Mouse (Mus musculus) Patski (cell line): ENCODE results near the gene Mre11a. TPM values are rescaled to one million over a fixed set of nuclear protein-coding genes. Genes with fewer than 3 reads are reported as not detected.

Experiments used
- ATAC-seq: fragments of 100-300 bp; one replicate; pipeline ENCODE4 v1.8.0; 2021
- CTCF ChIA-PET: fragments of 350-600 bp; sonication (Branson Sonifier 250); formaldehyde crosslinking; loops from one replicate; lab custom pipeline; 2022; ENCODE audit warnings: inconsistent platforms; lab: Charles Lee
- POLR2A ChIA-PET: fragments of 350-600 bp; sonication (Branson Sonifier 250); formaldehyde crosslinking; loops from one replicate; lab custom pipeline; 2022; ENCODE audit warnings: antibody characterized with exemption, inconsistent platforms; lab: Charles Lee
- DNase-seq: peaks from one replicate; pipeline ENCODE4 v3.0.0-alpha.2; 2011; ENCODE audit warnings: low read depth, low spot score
- H3K27me3 ChIP-seq: fragments of 371-371 bp; one replicate; pipeline ENCODE4 v1.5.1; 2021
- CTCF ChIP-seq: fragments of 100-300 bp; IDR thresholded peaks from one replicate; pipeline ENCODE4 v1.5.1; 2021
- in situ Hi-C: fragments of 300-500 bp; cut with MboI; formaldehyde crosslinking; loops from 3 replicates; pipeline ENCODE4 v1.11.1; 2018; ENCODE audit warnings: low pct_unique_long_range_greater_than_20kb, mixed read lengths
- polyA plus RNA-seq: library from polyadenylated mRNA; unstranded; gene quantifications from one replicate; pipeline ENCODE4 v1.2.3, GENCODE M21; 2021

Gene Mre11a
- polyA plus RNA-seq, 1 experiment from 2014 or later: 16.5 TPM

DNA sequence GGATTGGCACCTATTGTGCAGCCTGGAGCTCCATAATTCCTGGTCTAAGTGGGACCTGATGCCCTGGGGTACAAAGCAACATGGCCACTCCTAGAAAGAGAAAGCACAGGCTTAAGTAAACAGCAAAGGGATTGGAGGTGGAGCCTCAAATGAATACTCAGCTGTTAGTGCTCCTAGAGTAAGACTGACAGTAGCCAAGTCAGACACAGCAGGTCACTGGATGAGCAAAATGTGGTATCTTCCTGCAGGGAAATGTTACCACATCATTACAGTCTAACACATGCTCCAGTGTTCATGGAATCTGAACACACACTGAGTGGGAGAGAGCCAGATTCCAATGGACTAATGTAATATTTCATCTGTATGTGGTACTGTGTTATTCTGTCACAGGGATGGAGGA, 36.9 kb downstream of the Mre11a start:
- no peaks in the 10 kb centered on the region for H3K27me3 ChIP-seq
- ATAC-seq (peak; percentile 73), DNase-seq (peak; percentile 25)
- no peak for TF ChIP-seq CTCF
- CTCF ChIA-PET: interaction anchor here (1.2 kb wide), 1 partner anchor 12 kb away, joined by 4 read pairs; no protein-coding TSS in a partner anchor
- POLR2A ChIA-PET: no interaction called here
- in situ Hi-C loops: no loop called here

GRCm38 (mm10) chr9:14824840-14825239, 40.4 kb downstream of the Mre11a start:
- no peak for TF ChIP-seq CTCF
- in situ Hi-C loops: no loop called here
- no peaks in the 10 kb centered on the region for H3K27me3 ChIP-seq
- ChIA-PET POLR2A (no interaction called here), CTCF (interaction anchor here (1.4 to 2.5 kb wide), 5 partner anchors 10 to 36 kb away, joined by 3 to 9 read pairs (median 5); no protein-coding TSS in a partner anchor)
- ATAC-seq (no peak), DNase-seq (no peak)

DNA sequence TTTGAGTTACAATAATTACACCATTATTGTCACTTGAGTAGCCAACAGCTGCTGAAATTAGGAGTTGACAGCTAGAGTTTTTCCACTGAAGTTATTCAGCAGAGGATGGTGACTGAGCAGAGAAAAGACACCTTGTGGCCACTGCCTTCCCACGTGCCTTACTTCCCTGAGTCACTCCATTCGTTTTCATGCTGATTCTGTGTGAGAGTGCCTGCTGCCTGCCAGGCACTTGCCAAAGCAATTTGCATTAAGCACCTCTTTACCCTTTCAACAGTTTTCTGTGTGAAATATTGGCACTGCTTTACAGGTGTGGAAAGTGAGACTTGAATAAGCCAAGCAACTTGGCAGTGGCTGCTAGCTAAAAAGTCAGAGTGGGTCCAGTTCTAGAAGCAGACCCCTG, 43.4 kb downstream of the Mre11a start:
- ATAC-seq (no peak), DNase-seq (no peak)
- in situ Hi-C loops: no loop called here
- TF ChIP-seq CTCF: no peak
- ChIA-PET CTCF (no interaction called here), POLR2A (no interaction called here)
- no peaks in the 10 kb centered on the region for H3K27me3 ChIP-seq

GRCm38 (mm10) chr9:14832046-14832445, 47.6 kb downstream of the Mre11a start:
- no peaks in the 10 kb centered on the region for H3K27me3 ChIP-seq
- ATAC-seq (no peak), DNase-seq (no peak)
- in situ Hi-C loops: no loop called here
- TF ChIP-seq CTCF: no peak
- ChIA-PET CTCF (interaction anchor here (1.3 kb wide), 1 partner anchor 184 kb away, joined by 4 read pairs; no protein-coding TSS in a partner anchor), POLR2A (no interaction called here)

- ChIA-PET CTCF (interaction anchor here (0.7 to 2.4 kb wide), 6 partner anchors 9 to 180 kb away, joined by 3 to 9 read pairs (median 3); no protein-coding TSS in a partner anchor), POLR2A (no interaction called here)
- in situ Hi-C loops: no loop called here
- DNase-seq (no peak), ATAC-seq (no peak)
- no peaks in the 10 kb centered on the region for H3K27me3 ChIP-seq
- TF ChIP-seq CTCF: no peak
Measured at GRCm38 (mm10) chr9:14835335-14836075, 51.1 kb downstream of the Mre11a start.

- DNase-seq: no peak
- no peak for TF ChIP-seq CTCF
- POLR2A ChIA-PET: no interaction called here
- CTCF ChIA-PET: interaction anchor here (2.5 kb wide), 1 partner anchor 14 kb away, joined by 8 read pairs; no protein-coding TSS in a partner anchor
- no peak for ATAC-seq
- H3K27me3 ChIP-seq: no peaks in the 10 kb centered on the region
- in situ Hi-C loops: no loop called here
Measured at GRCm38 (mm10) chr9:14839527-14839926, 55.1 kb downstream of the Mre11a start.

- ChIA-PET CTCF (no interaction called here), POLR2A (no interaction called here)
- no peaks in the 10 kb centered on the region for H3K27me3 ChIP-seq
- ATAC-seq: no peak
- in situ Hi-C loops: no loop called here
- no peak for DNase-seq
- TF ChIP-seq CTCF: no peak
Measured at GRCm38 (mm10) chr9:14839970-14840369, 55.5 kb downstream of the Mre11a start.

DNA sequence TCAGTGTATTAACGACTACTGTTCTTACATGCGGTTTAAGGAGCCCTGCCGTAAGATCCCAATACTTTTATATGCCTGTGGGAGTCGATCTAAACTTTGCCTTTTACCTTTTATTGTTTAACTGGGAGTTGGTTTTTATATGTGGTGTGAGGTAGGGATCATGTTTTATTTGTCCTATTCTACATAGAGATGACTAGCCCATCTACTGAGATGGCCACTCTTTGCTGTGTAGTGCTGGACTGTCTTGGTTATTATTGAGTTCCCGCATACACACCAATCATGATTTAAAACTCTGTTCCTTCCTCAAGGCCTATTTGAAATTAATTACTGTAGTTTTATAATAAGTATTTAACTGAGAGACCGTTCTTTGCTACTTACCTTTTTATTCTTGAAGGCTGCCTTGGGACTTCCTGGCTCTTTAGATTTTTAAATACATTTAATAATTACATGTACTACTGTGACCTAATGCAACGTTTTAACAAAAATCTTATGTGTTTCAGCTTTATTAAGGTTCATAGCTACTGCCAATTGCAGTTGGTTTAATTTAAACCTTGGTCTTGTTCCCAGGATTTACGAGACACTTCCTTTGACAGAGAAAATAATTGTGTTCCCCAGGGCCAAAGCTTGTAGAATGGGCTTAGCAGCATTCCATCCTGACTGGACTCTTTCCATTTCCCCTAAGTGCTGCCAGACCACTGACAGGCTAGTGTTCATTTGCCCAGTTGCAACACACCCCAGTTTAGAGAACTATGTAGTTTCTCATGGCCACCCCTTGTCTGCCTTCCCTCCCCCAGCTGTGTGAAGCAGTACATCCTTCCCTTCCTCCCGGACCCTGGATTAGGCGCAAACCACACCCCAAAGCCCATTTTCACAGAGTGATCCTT, 57.7 kb downstream of the Mre11a start:
- ChIA-PET CTCF (no interaction called here), POLR2A (no interaction called here)
- H3K27me3 ChIP-seq: no peaks in the 10 kb centered on the region
- in situ Hi-C loops: no loop called here
- no peak for TF ChIP-seq CTCF
- DNase-seq (peak; percentile 41), ATAC-seq (peak; percentile 51)

GRCm38 (mm10) chr9:14843311-14843857, 58.9 kb downstream of the Mre11a start:
- H3K27me3 ChIP-seq: no peaks in the 10 kb centered on the region
- POLR2A ChIA-PET: no interaction called here
- DNase-seq: peak; percentile 63
- peak; percentile 83 for ATAC-seq
- in situ Hi-C loops: no loop called here
- no peak for TF ChIP-seq CTCF
- CTCF ChIA-PET: no interaction called here

DNA sequence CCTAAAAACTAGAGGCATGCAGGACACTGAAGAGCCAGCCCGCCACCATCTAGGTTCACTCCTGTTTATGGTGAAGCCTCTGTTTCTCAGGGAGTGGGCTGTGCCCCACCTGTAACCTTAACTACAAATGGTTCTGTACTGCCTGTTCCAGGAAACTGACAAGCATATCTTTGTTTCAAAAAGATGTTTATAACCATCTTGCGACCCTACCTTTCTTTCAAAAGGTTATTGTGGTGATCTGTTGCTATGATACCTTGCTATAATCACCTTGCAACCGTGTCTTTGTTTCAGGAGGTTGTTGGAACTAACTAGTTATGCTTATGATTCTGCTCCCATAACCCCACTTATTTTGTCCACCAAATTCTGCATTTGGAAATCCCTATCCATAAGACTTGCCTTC, 59.4 kb downstream of the Mre11a start:
- in situ Hi-C loops: no loop called here
- POLR2A ChIA-PET: no interaction called here
- CTCF ChIA-PET: interaction anchor here (1.0 to 2.1 kb wide), 3 partner anchors 8 to 19 kb away, joined by 3 to 6 read pairs (median 3); no protein-coding TSS in a partner anchor
- DNase-seq (no peak), ATAC-seq (no peak)
- no peak for TF ChIP-seq CTCF
- no peaks in the 10 kb centered on the region for H3K27me3 ChIP-seq
